Mouse (Mus musculus): ENCODE results near the gene Gm20662. TPM values are rescaled to one million over a fixed set of nuclear protein-coding genes. Genes with fewer than 3 reads are reported as not detected.

Gene Gm20662
- 0.18 TPM in 1 of 2 replicates, not detected in the other for polyA plus RNA-seq (2015; fragmentation: Nextera tagmentation; extraction: Ambion mirVana)

DNA sequence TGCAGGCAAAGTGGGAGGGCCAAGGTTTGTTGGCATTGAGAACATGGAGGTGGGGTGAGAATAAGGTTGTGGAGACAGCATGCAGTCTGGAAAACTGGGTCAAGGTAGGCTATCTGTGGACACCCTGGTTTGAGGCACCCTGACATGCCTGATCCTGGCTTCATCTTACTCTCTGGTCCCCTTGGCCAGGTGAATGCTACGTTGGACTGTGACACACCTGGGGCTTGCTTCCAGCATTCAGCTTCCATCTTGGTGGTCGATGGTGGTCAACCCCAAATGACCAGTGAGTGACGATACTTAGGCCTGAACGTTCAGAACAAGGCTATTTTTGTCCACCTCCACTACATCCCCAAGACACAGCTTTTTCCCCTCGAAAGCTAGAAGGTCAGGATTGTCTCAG, at the start of gene Gm20662:
Gm20662 (plus strand) TSS at position 301 of the 400 bp plus-strand sequence.
- Histone ChIP-seq H3K27me3 (ENCODE audit: control insufficient read depth, insufficient read depth, low read length) (no peaks in the 10 kb centered on the region), H3K4me3 (ENCODE audit: low read depth, low read length) (no peak within 1 kb of the TSS), H3K9ac (ENCODE audit: low read length) (no peak within 1 kb of the TSS), H3K4me1 (replicated peaks; ENCODE audit: control insufficient read depth, insufficient read depth) (no peaks in the 10 kb centered on the region), H3K27ac (replicated peaks) (no peak within 1 kb of the TSS), H3K4me2 (replicated peaks; ENCODE audit: low read depth) (no peak within 1 kb of the TSS), H3K36me3 (ENCODE audit: control insufficient read depth, insufficient read depth, low read length) (no peaks in the 10 kb centered on the region), H3K9me3 (ENCODE audit: control insufficient read depth, low read length) (no peaks in the 10 kb centered on the region)
- TF ChIP-seq CTCF (IDR thresholded peaks at IDR 0.05; ENCODE audit: low read depth) (no peak), EP300 (optimal IDR thresholded peaks at IDR 0.05) (no peak)
- DNase-seq (ENCODE audit: low spot score) (no peak), ATAC-seq (ENCODE audit: low FRiP score, low TSS enrichment) (no peak)
- 91% methylated on average over 5 of the region's 5 CpGs for WGBS

GRCm38 (mm10) chr9:107947241-107948194, 48.6 kb upstream of the Gm20662 start:
- H3K27ac ChIP-seq (replicated peaks), result no peak overlapping the region
- H3K4me2 ChIP-seq (replicated peaks; ENCODE audit: low read depth), result no peak overlapping the region
- TF ChIP-seq EP300 (optimal IDR thresholded peaks at IDR 0.05), result no peak
- H3K9ac ChIP-seq (ENCODE audit: low read length), result no peak overlapping the region
- no peaks in the 10 kb centered on the region for H3K27me3 ChIP-seq (ENCODE audit: control insufficient read depth, insufficient read depth, low read length)
- ATAC-seq (ENCODE audit: low FRiP score, low TSS enrichment), result no peak
- no peaks in the 10 kb centered on the region for H3K9me3 ChIP-seq (ENCODE audit: control insufficient read depth, low read length)
- H3K4me1 ChIP-seq (replicated peaks; ENCODE audit: control insufficient read depth, insufficient read depth), result no peaks in the 10 kb centered on the region
- no peak for DNase-seq (ENCODE audit: low spot score)
- no peak overlapping the region for H3K4me3 ChIP-seq (ENCODE audit: low read depth, low read length)
- no peaks in the 10 kb centered on the region for H3K36me3 ChIP-seq (ENCODE audit: control insufficient read depth, insufficient read depth, low read length)
- WGBS, result 83% methylated on average over 31 of the region's 31 CpGs

GRCm38 (mm10) chr9:107949184-107949921, 46.8 kb upstream of the Gm20662 start:
- 77% methylated on average over 13 of the region's 13 CpGs for WGBS
- no peak overlapping the region for H3K4me2 ChIP-seq (replicated peaks; ENCODE audit: low read depth)
- TF ChIP-seq CTCF (IDR thresholded peaks at IDR 0.05; ENCODE audit: low read depth) (no peak), EP300 (optimal IDR thresholded peaks at IDR 0.05) (no peak)
- H3K4me1 ChIP-seq (replicated peaks; ENCODE audit: control insufficient read depth, insufficient read depth), result no peaks in the 10 kb centered on the region
- H3K4me3 ChIP-seq (ENCODE audit: low read depth, low read length), result no peak overlapping the region
- no peak for ATAC-seq (ENCODE audit: low FRiP score, low TSS enrichment)
- no peaks in the 10 kb centered on the region for H3K27me3 ChIP-seq (ENCODE audit: control insufficient read depth, insufficient read depth, low read length)
- H3K27ac ChIP-seq (replicated peaks), result no peak overlapping the region
- H3K36me3 ChIP-seq (ENCODE audit: control insufficient read depth, insufficient read depth, low read length), result no peaks in the 10 kb centered on the region
- no peak overlapping the region for H3K9ac ChIP-seq (ENCODE audit: low read length)
- no peaks in the 10 kb centered on the region for H3K9me3 ChIP-seq (ENCODE audit: control insufficient read depth, low read length)
- DNase-seq (ENCODE audit: low spot score), result no peak

DNA sequence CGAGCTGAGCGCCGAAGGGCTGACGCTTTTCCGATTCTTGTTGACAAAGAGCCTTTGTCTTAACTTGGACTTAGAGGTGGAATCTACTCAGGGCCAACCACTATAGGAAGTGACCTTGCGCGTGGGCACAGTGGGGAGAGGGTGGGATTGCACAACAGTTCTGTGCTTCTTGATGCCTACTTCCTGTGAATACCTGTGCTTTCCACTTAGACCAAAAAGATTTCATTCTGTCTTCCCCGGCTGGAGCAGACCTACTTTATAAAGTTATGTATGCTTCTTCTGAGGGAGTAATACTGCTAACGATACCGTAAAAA, 46.3 kb upstream of the Gm20662 start, which contains the start of gene Traip:
Traip (plus strand) TSS at position 215 of the 314 bp plus-strand sequence.
- no peaks in the 10 kb centered on the region for H3K27me3 ChIP-seq (ENCODE audit: control insufficient read depth, insufficient read depth, low read length)
- 92% methylated on average over 10 of the region's 10 CpGs for WGBS
- ATAC-seq (ENCODE audit: low FRiP score, low TSS enrichment) (no peak), DNase-seq (ENCODE audit: low spot score) (no peak)
- H3K4me1 ChIP-seq (replicated peaks; ENCODE audit: control insufficient read depth, insufficient read depth), result no peaks in the 10 kb centered on the region
- peak within 1 kb of the TSS; percentile 76 for H3K4me2 ChIP-seq (replicated peaks; ENCODE audit: low read depth)
- H3K27ac ChIP-seq (replicated peaks), result peak within 1 kb of the TSS; percentile 67
- no peaks in the 10 kb centered on the region for H3K9me3 ChIP-seq (ENCODE audit: control insufficient read depth, low read length)
- H3K36me3 ChIP-seq (ENCODE audit: control insufficient read depth, insufficient read depth, low read length), result no peaks in the 10 kb centered on the region
- peak within 1 kb of the TSS; percentile 66 for H3K4me3 ChIP-seq (ENCODE audit: low read depth, low read length)
- H3K9ac ChIP-seq (ENCODE audit: low read length), result peak within 1 kb of the TSS; percentile 67
- TF ChIP-seq EP300 (optimal IDR thresholded peaks at IDR 0.05), result no peak
- TF ChIP-seq CTCF (IDR thresholded peaks at IDR 0.05; ENCODE audit: low read depth), result no peak

- Histone ChIP-seq H3K4me2 (replicated peaks; ENCODE audit: low read depth) (peak overlapping the region; percentile 76), H3K36me3 (ENCODE audit: control insufficient read depth, insufficient read depth, low read length) (no peaks in the 10 kb centered on the region), H3K9me3 (ENCODE audit: control insufficient read depth, low read length) (no peaks in the 10 kb centered on the region), H3K27me3 (ENCODE audit: control insufficient read depth, insufficient read depth, low read length) (no peaks in the 10 kb centered on the region), H3K27ac (replicated peaks) (peak overlapping the region; percentile 67), H3K4me3 (ENCODE audit: low read depth, low read length) (peak overlapping the region; percentile 66), H3K9ac (ENCODE audit: low read length) (peak overlapping the region; percentile 67), H3K4me1 (replicated peaks; ENCODE audit: control insufficient read depth, insufficient read depth) (no peaks in the 10 kb centered on the region)
- DNase-seq (ENCODE audit: low spot score) (peak; percentile 92), ATAC-seq (ENCODE audit: low FRiP score, low TSS enrichment) (peak; percentile 94)
- no peak for TF ChIP-seq CTCF (IDR thresholded peaks at IDR 0.05; ENCODE audit: low read depth)
- no peak for TF ChIP-seq EP300 (optimal IDR thresholded peaks at IDR 0.05)
- WGBS, result 11% methylated on average over 45 of the region's 45 CpGs
These were observed 45.4 kb upstream of the Gm20662 start for GRCm38 (mm10) chr9:107950460-107951355.

Measured in stomach, postnatal 0 days (tissue).